Mouse (Mus musculus) E14TG2a.4 (cell line): ENCODE data around the gene Wwox.

Experiments used
- CTCF ChIP-seq: conservative IDR thresholded peaks from 2 replicates; pipeline ENCODE4 v1.5.1; 2014; ENCODE audit warnings: low read length
- NANOG ChIP-seq: IDR thresholded peaks from 2 replicates; pipeline ENCODE4 v1.6.1; 2014; ENCODE audit warnings: borderline replicate concordance, low read length, mixed read lengths
- POU5F1 ChIP-seq: IDR thresholded peaks from 2 replicates; pipeline ENCODE4 v1.6.1; 2014; ENCODE audit warnings: low read length, borderline replicate concordance

- TF ChIP-seq CTCF (no peak), NANOG (no peak), POU5F1 (no peak)
These were observed 244.7 kb downstream of the Wwox start for GRCm38 (mm10) chr8:114684046-114684702.
